Mouse (Mus musculus) neural tube, embryonic 13.5 days (tissue): ENCODE results near the gene Them7. TPM values are rescaled to one million over a fixed set of nuclear protein-coding genes. Genes with fewer than 3 reads are reported as not detected.

Experiments used
- ATAC-seq: fragments of 200-750 bp; cut with Nextera tagmentation; 2 replicates; pipeline ENCODE4 v1.8.0; 2017; ENCODE audit warnings: low read depth, mild to moderate bottlenecking, moderate TSS enrichment, moderate library complexity
- H3K27ac ChIP-seq: fragments of 300-500 bp; sonication (generic); replicated peaks from 2 replicates; pipeline ENCODE4 v1.5.1; 2015; ENCODE audit warnings: moderate library complexity, mild to moderate bottlenecking, inconsistent platforms
- H3K27me3 ChIP-seq: fragments of 300-500 bp; sonication (generic); 2 replicates; pipeline ENCODE4 v1.6.1; 2015; ENCODE audit warnings: mild to moderate bottlenecking, inconsistent platforms
- H3K36me3 ChIP-seq: fragments of 300-500 bp; sonication (generic); 2 replicates; pipeline ENCODE4 v1.6.1; 2015; ENCODE audit warnings: mild to moderate bottlenecking, inconsistent platforms
- H3K4me1 ChIP-seq: fragments of 300-500 bp; sonication (generic); replicated peaks from 2 replicates; pipeline ENCODE4 v1.6.1; 2015; ENCODE audit warnings: inconsistent platforms
- H3K4me2 ChIP-seq: fragments of 300-500 bp; sonication (generic); 2 replicates; pipeline ENCODE4 v1.6.1; 2015; ENCODE audit warnings: inconsistent platforms, mild to moderate bottlenecking, moderate library complexity
- H3K4me3 ChIP-seq: fragments of 300-500 bp; sonication (generic); 2 replicates; pipeline ENCODE4 v1.5.1; 2015; ENCODE audit warnings: mild to moderate bottlenecking, inconsistent platforms
- H3K9ac ChIP-seq: fragments of 300-500 bp; sonication (generic); 2 replicates; pipeline ENCODE4 v1.6.1; 2015; ENCODE audit warnings: moderate library complexity, mild to moderate bottlenecking, inconsistent platforms
- H3K9me3 ChIP-seq: fragments of 300-500 bp; sonication (generic); 2 replicates; pipeline ENCODE4 v1.6.1; 2016; ENCODE audit warnings: inconsistent platforms
- WGBS: fragments of 180-500 bp; shearing (Covaris S2); methylation state at CpG from one replicate; pipeline ENCODE4 v1.1.7; 2015; 5-methylcytosine and 5-hydroxymethylcytosine counted together
- polyA plus RNA-seq: library from polyadenylated mRNA; unstranded; fragments of >200 nt; fragmentation: Nextera tagmentation; extraction: Ambion mirVana; gene quantifications from 2 replicates; pipeline ENCODE4 v1.2.1, GENCODE M21; 2015

The Them7 gene
- polyA plus RNA-seq, 1 experiment from 2014 or later: not detected

- Histone ChIP-seq H3K4me1 (peaks cover 16% of the 10 kb centered on the region), H3K9ac (no peak overlapping the region), H3K27me3 (peaks cover 13% of the 10 kb centered on the region), H3K4me3 (no peak overlapping the region), H3K27ac (peak overlapping the region; percentile 52; the same call in 1 of the 2 replicates), H3K36me3 (no peaks in the 10 kb centered on the region), H3K9me3 (no peaks in the 10 kb centered on the region), H3K4me2 (no peak overlapping the region)
- 57% methylated on average over 13 of the region's 13 CpGs for WGBS
- ATAC-seq: peak; percentile 55; the same call in 1 of the 2 replicates
Observed at GRCm38 (mm10) chr2:105317556-105318184, 93.5 kb downstream of the Them7 start.

GRCm38 (mm10) chr2:105326067-105326466, 101.9 kb downstream of the Them7 start:
- H3K27me3 ChIP-seq: peaks cover 41% of the 10 kb centered on the region
- ATAC-seq: no peak
- no peak overlapping the region for H3K9ac ChIP-seq
- no peak overlapping the region for H3K4me2 ChIP-seq
- no peaks in the 10 kb centered on the region for H3K36me3 ChIP-seq
- H3K9me3 ChIP-seq: no peaks in the 10 kb centered on the region
- 88% methylated on average over 5 of the region's 5 CpGs for WGBS
- no peaks in the 10 kb centered on the region for H3K4me1 ChIP-seq
- H3K27ac ChIP-seq: no peak overlapping the region
- no peak overlapping the region for H3K4me3 ChIP-seq

- Histone ChIP-seq H3K4me1 (no peaks in the 10 kb centered on the region; the same call in 1 of the 2 replicates), H3K4me2 (no peak overlapping the region), H3K9ac (no peak overlapping the region), H3K9me3 (no peaks in the 10 kb centered on the region), H3K27ac (no peak overlapping the region), H3K36me3 (no peaks in the 10 kb centered on the region), H3K4me3 (no peak overlapping the region), H3K27me3 (peaks cover 47% of the 10 kb centered on the region)
- ATAC-seq: no peak
- 87% methylated on average over 4 of the region's 4 CpGs for WGBS
Observed at GRCm38 (mm10) chr2:105330024-105330423, 105.9 kb downstream of the Them7 start.

- no peak overlapping the region for H3K4me3 ChIP-seq
- 67% methylated on average over 8 of the region's 8 CpGs for WGBS
- no peak overlapping the region for H3K9ac ChIP-seq
- no peaks in the 10 kb centered on the region for H3K9me3 ChIP-seq
- H3K27ac ChIP-seq: no peak overlapping the region
- H3K4me2 ChIP-seq: no peak overlapping the region
- H3K36me3 ChIP-seq: no peaks in the 10 kb centered on the region
- H3K27me3 ChIP-seq: peaks cover 50% of the 10 kb centered on the region
- peaks cover 21% of the 10 kb centered on the region for H3K4me1 ChIP-seq
- ATAC-seq: no peak
Observed at GRCm38 (mm10) chr2:105333107-105333506, 109.0 kb downstream of the Them7 start.

GRCm38 (mm10) chr2:105333976-105334713, 110.0 kb downstream of the Them7 start:
- Histone ChIP-seq H3K9ac (no peak overlapping the region), H3K27ac (peak overlapping the region; percentile 66), H3K36me3 (no peaks in the 10 kb centered on the region), H3K27me3 (peaks cover 50% of the 10 kb centered on the region), H3K4me3 (no peak overlapping the region), H3K4me1 (peaks cover 21% of the 10 kb centered on the region), H3K9me3 (no peaks in the 10 kb centered on the region), H3K4me2 (peak overlapping the region; percentile 25)
- ATAC-seq: peak; percentile 82
- 15% methylated on average over 10 of the region's 10 CpGs for WGBS

GRCm38 (mm10) chr2:105335661-105336060, 111.5 kb downstream of the Them7 start:
- Histone ChIP-seq H3K4me3 (no peak overlapping the region), H3K36me3 (no peaks in the 10 kb centered on the region), H3K9ac (no peak overlapping the region), H3K27ac (no peak overlapping the region), H3K9me3 (no peaks in the 10 kb centered on the region), H3K4me1 (peaks cover 21% of the 10 kb centered on the region), H3K4me2 (no peak overlapping the region), H3K27me3 (peaks cover 38% of the 10 kb centered on the region)
- no peak for ATAC-seq
- WGBS: 62% methylated on average over 2 of the region's 2 CpGs

GRCm38 (mm10) chr2:105336314-105337027, 112.4 kb downstream of the Them7 start:
- no peak overlapping the region for H3K9ac ChIP-seq
- ATAC-seq: no peak
- no peak overlapping the region for H3K27ac ChIP-seq
- no peaks in the 10 kb centered on the region for H3K9me3 ChIP-seq
- no peaks in the 10 kb centered on the region for H3K36me3 ChIP-seq
- H3K4me3 ChIP-seq: no peak overlapping the region
- WGBS: 2% methylated on average over 12 of the region's 12 CpGs
- peaks cover 21% of the 10 kb centered on the region for H3K4me1 ChIP-seq
- H3K4me2 ChIP-seq: peak overlapping the region; percentile 17; the same call in 1 of the 2 replicates
- H3K27me3 ChIP-seq: peaks cover 30% of the 10 kb centered on the region

GRCm38 (mm10) chr2:105337171-105337875, 113.2 kb downstream of the Them7 start:
- no peak for ATAC-seq
- Histone ChIP-seq H3K27me3 (peaks cover 22% of the 10 kb centered on the region), H3K4me3 (no peak overlapping the region), H3K4me2 (peak overlapping the region; percentile 17; the same call in 1 of the 2 replicates), H3K9me3 (no peaks in the 10 kb centered on the region), H3K36me3 (no peaks in the 10 kb centered on the region), H3K4me1 (peaks cover 21% of the 10 kb centered on the region), H3K9ac (no peak overlapping the region), H3K27ac (no peak overlapping the region)
- 23% methylated on average over 8 of the region's 8 CpGs for WGBS

- Histone ChIP-seq H3K27me3 (peaks cover 21% of the 10 kb centered on the region), H3K4me3 (no peak overlapping the region), H3K4me1 (peaks cover 21% of the 10 kb centered on the region), H3K27ac (no peak overlapping the region), H3K4me2 (no peak overlapping the region), H3K9me3 (no peaks in the 10 kb centered on the region), H3K36me3 (no peaks in the 10 kb centered on the region), H3K9ac (no peak overlapping the region)
- WGBS: 62% methylated on average over 3 of the region's 3 CpGs
- ATAC-seq: no peak
Observed at GRCm38 (mm10) chr2:105339993-105340392, 115.9 kb downstream of the Them7 start.

- H3K36me3 ChIP-seq: no peaks in the 10 kb centered on the region
- no peak overlapping the region for H3K9ac ChIP-seq
- no peaks in the 10 kb centered on the region for H3K9me3 ChIP-seq
- no peak overlapping the region for H3K4me3 ChIP-seq
- ATAC-seq: no peak
- no peak overlapping the region for H3K4me2 ChIP-seq
- peaks cover 4% of the 10 kb centered on the region; the same call in 1 of the 2 replicates for H3K27me3 ChIP-seq
- H3K27ac ChIP-seq: no peak overlapping the region
- no peaks in the 10 kb centered on the region; the same call in 1 of the 2 replicates for H3K4me1 ChIP-seq
- 58% methylated on average over 6 of the region's 6 CpGs for WGBS
Observed at GRCm38 (mm10) chr2:105348886-105349285, 124.8 kb downstream of the Them7 start.

- peaks cover 12% of the 10 kb centered on the region; the same call in 1 of the 2 replicates for H3K4me1 ChIP-seq
- H3K27me3 ChIP-seq: no peaks in the 10 kb centered on the region
- no peak overlapping the region for H3K9ac ChIP-seq
- no peak overlapping the region for H3K27ac ChIP-seq
- H3K4me3 ChIP-seq: no peak overlapping the region
- no peaks in the 10 kb centered on the region for H3K9me3 ChIP-seq
- H3K4me2 ChIP-seq: no peak overlapping the region
- ATAC-seq: no peak
- H3K36me3 ChIP-seq: no peaks in the 10 kb centered on the region
- WGBS: 50% methylated on average over 5 of the region's 5 CpGs
Observed at GRCm38 (mm10) chr2:105356791-105357190, 132.7 kb downstream of the Them7 start.
